Comparison of ENCODE assay signal across 23 mouse cellular contexts in the genomic region with DNA sequence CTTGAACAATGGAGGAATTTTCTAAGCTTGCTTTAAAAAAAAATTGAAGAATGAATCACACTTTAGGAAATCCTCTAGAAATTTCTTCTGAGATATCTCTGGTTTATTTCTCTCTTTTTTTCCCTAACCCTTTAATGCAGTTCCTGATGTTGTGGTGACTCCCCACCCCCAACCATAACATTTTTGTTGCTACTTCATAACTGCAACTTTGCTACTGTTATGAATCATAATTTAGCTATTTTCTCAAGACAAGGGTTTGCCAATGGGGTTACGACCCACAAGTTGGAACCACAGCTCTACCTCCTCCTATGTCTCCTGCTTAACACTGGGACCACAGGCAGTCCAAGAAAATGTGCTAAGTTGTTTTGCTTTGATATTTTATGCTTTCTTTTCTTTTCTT. TPM values are rescaled to one million over a fixed set of nuclear protein-coding genes. Genes with fewer than 3 reads are reported as not detected.
DNase-seq lines count a peak whose midpoint lies in the region; ATAC-seq and TF ChIP-seq lines count a peak whose summit lies in the region.
"Had no signal": no experiment of that assay in that cellular context is flagged by ENCODE, and none has a peak within 500 bp of the region (broad histone marks: within the 10 kb centered on the region; RNA-seq: fewer than 3 reads in every experiment).

No protein-coding gene starts in this region.

- no peak for TF ChIP-seq EP300 in liver, postnatal 0 days (IDR thresholded peaks at IDR 0.05; ENCODE audit: low read depth)

- no peak for TF ChIP-seq CTCF in liver, postnatal 0 days (IDR thresholded peaks at IDR 0.05; ENCODE audit: low read depth)

- H3K27me3 ChIP-seq in liver, postnatal 0 days (ENCODE audit: insufficient read depth, low read length), result no peaks in the 10 kb centered on the region
- H3K27me3 ChIP-seq: embryonic facial prominence, embryonic 12.5 days; forebrain, embryonic 12.5 days had no signal

- H3K9ac ChIP-seq in liver, postnatal 0 days (replicated peaks), result no peak overlapping the region
- H3K9ac ChIP-seq: embryonic facial prominence, embryonic 12.5 days; forebrain, embryonic 12.5 days had no signal

- H3K4me3 ChIP-seq in liver, postnatal 0 days (ENCODE audit: low read depth, low read length), result no peak overlapping the region
- H3K4me3 ChIP-seq: embryonic facial prominence, embryonic 10.5 days; embryonic facial prominence, embryonic 12.5 days; forebrain, embryonic 10.5 days; forebrain, embryonic 12.5 days had no signal

- H3K4me2 ChIP-seq in liver, postnatal 0 days (ENCODE audit: low read depth, low read length), result no peak overlapping the region
- H3K4me2 ChIP-seq: embryonic facial prominence, embryonic 12.5 days; forebrain, embryonic 12.5 days had no signal

- no peaks in the 10 kb centered on the region for H3K9me3 ChIP-seq in liver, postnatal 0 days (ENCODE audit: low read length)
- H3K9me3 ChIP-seq: embryonic facial prominence, embryonic 10.5 days; embryonic facial prominence, embryonic 12.5 days; forebrain, embryonic 10.5 days; forebrain, embryonic 12.5 days had no signal

- ATAC-seq in granulocyte monocyte progenitor cell, adult 5-6 weeks (replicated peaks; ENCODE audit: poor library complexity, severe bottlenecking), result no peak
- no peak for ATAC-seq in liver, postnatal 0 days
- ATAC-seq: forebrain, embryonic 14.5 days; forebrain, embryonic 16.5 days had no signal

- DNase-seq in 3T3-L1 (ENCODE audit: low read depth, low spot score) (peak; percentile 93), NIH3T3 (ENCODE audit: low read depth) (peak; percentile 36)
- DNase-seq in fibroblast of lung, adult 2 months (ENCODE audit: low read depth), result peak; percentile 54
- no peak for DNase-seq in liver, postnatal 0 days
- no peak for DNase-seq in right cerebral cortex, postnatal 10 days (ENCODE audit: low spot score in 2 of 2)
- DNase-seq in urinary bladder, adult 18-20 months (ENCODE audit: low spot score in 2 of 2), result no peak
- DNase-seq: adrenal gland, adult 8-10 months; adrenal gland, postnatal 14 days; adrenal gland, postnatal 36 days; cerebellum, adult 11-12 months; cerebellum, adult 2 months; cerebellum, adult 9-10 months; cerebellum, postnatal 10 days had no signal

- H3K36me3 ChIP-seq in liver, postnatal 0 days (replicated peaks; ENCODE audit: insufficient read depth, low read length), result no peaks in the 10 kb centered on the region
- H3K36me3 ChIP-seq: embryonic facial prominence, embryonic 10.5 days; embryonic facial prominence, embryonic 12.5 days; forebrain, embryonic 10.5 days; forebrain, embryonic 12.5 days had no signal

- WGBS in liver, postnatal 0 days (ENCODE audit: insufficient replicate concordance), result 65% methylated on average over 1 of the region's 1 CpGs

- H3K4me1 ChIP-seq in liver, postnatal 0 days (ENCODE audit: insufficient read depth), result no peaks in the 10 kb centered on the region
- H3K4me1 ChIP-seq: embryonic facial prominence, embryonic 10.5 days; embryonic facial prominence, embryonic 12.5 days; forebrain, embryonic 12.5 days had no signal

- H3K27ac ChIP-seq in liver, postnatal 0 days (ENCODE audit: low read depth), result no peak overlapping the region
- H3K27ac ChIP-seq: embryonic facial prominence, embryonic 10.5 days; embryonic facial prominence, embryonic 12.5 days; forebrain, embryonic 10.5 days; forebrain, embryonic 12.5 days had no signal

RNA-seq across cellular contexts. Expression of a gene that starts 23.5 kb away (rescaled TPM):
- not detected in 2 replicates for total RNA-seq in granulocyte monocyte progenitor cell, adult 5-6 weeks (2014; fragmentation: Nextera tagmentation)
- not detected in 2 replicates for total RNA-seq in granulocyte monocyte progenitor cell, adult 5-6 weeks (2017)
- 131 and 153 TPM in 2 replicates for polyA plus RNA-seq in liver, postnatal 0 days (2015; fragmentation: Nextera tagmentation; extraction: Ambion mirVana)
- total RNA-seq: MEL had no signal
- polyA plus RNA-seq: cortical plate, adult 2 months; embryonic facial prominence, embryonic 14.5 days; forebrain, embryonic 10.5 days; forebrain, embryonic 14.5 days had no signal

RNA-seq across cellular contexts. Expression of a gene that starts 50.8 kb away (rescaled TPM):
- total RNA-seq in granulocyte monocyte progenitor cell, adult 5-6 weeks (2014; fragmentation: Nextera tagmentation), result 61.7 and 68.5 TPM in 2 replicates
- 17.2 and 18.8 TPM in 2 replicates for total RNA-seq in granulocyte monocyte progenitor cell, adult 5-6 weeks (2017)
- polyA plus RNA-seq in liver, postnatal 0 days (2015; fragmentation: Nextera tagmentation; extraction: Ambion mirVana), result 67.3 and 77.7 TPM in 2 replicates

Comparison
In these comparisons a context has a peak if more than half of its experiments do, and no peak if none do; other contexts are left out.
1. DNase-seq: peak in 3T3-L1 (single experiment), NIH3T3 (single experiment) and fibroblast of lung, adult 2 months (single experiment); none in liver, postnatal 0 days (single experiment), right cerebral cortex, postnatal 10 days (0 of 2) and urinary bladder, adult 18-20 months (0 of 2).